Mouse (Mus musculus) brain, embryonic 14.5 days (tissue): ENCODE data around the gene Hoxd10. TPM values are rescaled to one million over a fixed set of nuclear protein-coding genes. Genes with fewer than 3 reads are reported as not detected.

ENCODE experiments used
- DNase-seq: peaks from one replicate; pipeline ENCODE4 v3.0.0-alpha.2; 2011; ENCODE audit warnings: low read depth
- CTCF ChIP-seq: fragments of 200-500 bp; IDR thresholded peaks from 2 replicates; pipeline ENCODE4 v1.5.1; 2012; ENCODE audit warnings: inconsistent platforms, mild to moderate bottlenecking, moderate library complexity, borderline replicate concordance; ENCODE audit not compliant: insufficient read depth, insufficient read length; ENCODE audit errors: extremely low read depth
- POLR2A ChIP-seq: fragments of 200-500 bp; IDR thresholded peaks from 2 replicates; pipeline ENCODE4 v1.6.1; 2012; ENCODE audit warnings: mild to moderate bottlenecking, inconsistent platforms, borderline replicate concordance; ENCODE audit not compliant: poor library complexity, insufficient read depth, insufficient read length, severe bottlenecking; ENCODE audit errors: extremely low read depth
- polyA plus RNA-seq: library from polyadenylated mRNA; depleted of rRNA; stranded (reverse); fragments of >200 nt; gene quantifications from 2 replicates; pipeline ENCODE4 v1.2.3, GENCODE M21; 2012

Hoxd10 gene
- polyA plus RNA-seq, 1 experiment: 0.04 TPM

DNA sequence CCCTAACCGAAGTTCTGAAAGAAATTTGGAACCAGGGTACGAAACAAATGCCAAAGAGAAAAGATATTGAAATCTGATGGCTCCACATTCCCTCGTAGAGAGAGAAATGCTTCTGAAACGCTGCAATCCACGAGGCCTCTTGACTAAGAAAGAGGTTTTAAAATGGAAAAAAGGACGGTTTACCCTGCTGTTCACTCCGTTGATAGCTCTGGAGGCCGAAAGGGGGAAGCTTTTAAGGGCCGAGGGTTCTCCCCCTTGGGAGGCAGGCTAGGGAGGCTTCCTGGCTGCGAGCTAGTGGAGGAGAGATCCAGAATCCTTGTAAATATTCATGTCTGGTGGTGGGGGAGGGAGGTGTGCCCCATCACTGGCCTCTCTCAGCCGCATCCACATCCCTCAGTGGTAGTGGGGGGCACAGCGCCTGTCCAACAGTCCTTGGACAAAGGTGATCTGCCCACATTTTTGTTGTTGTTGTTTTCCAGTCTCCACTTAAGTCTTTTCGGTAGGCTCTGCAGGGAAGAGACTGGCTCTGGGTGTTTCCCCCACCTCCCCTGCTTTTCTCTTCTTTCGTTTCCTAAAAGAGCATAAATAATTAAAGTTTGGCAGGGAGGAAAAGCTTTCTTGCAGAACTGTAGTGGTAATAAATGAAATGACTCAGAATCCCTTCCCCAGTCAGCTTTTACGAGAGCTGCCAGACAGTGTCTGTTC lies 12.7 kb upstream of the Hoxd10 start, which contains the start of gene Hoxd11:
Gene Hoxd11, plus strand, starts transcription at position 667 of the 705 bp plus-strand sequence.
- TF ChIP-seq CTCF: no peak
- no peak for TF ChIP-seq POLR2A
- no peak for DNase-seq

DNA sequence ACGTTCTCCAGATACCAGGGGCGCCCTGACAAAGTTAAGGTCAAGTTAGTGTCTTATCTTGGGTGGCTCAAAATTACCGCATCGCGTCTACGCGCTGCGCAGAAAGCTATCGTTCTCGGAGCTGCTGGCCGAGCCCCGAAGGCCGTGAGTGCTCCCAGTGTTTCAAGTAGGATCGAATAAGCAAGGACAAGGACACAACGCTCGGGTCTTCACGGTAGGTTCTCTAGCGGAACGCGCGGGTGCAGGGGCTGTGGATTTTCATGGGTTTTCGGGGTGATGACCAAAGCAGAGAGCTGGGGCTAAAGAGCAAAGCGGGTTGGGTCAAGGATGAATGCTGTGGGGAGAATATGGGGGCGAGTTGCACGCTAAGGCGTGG lies 12.1 kb upstream of the Hoxd10 start:
- no peak for TF ChIP-seq CTCF
- TF ChIP-seq POLR2A: no peak
- DNase-seq: no peak

DNA sequence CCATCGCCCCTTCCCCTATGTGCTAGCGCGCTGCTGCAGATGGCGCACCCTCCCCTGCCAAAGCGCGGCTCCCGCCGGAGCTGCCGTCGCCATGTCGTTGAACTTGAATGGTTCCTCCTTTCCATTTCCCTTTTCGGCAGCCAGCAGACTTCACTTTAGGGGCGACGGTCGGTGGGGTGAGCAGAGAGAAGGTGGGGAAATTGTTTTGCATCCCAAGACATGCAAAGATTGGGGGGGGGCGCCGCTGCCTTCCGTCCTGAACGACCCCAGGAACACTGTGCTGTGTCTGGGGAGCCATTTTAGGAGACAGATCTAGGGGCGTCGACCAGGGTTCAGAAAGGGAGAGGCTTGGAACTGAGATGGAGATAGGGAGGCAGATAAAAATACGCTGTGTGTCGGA lies 11.7 kb upstream of the Hoxd10 start:
- no peak for DNase-seq
- no peak for TF ChIP-seq POLR2A
- TF ChIP-seq CTCF: no peak

DNA sequence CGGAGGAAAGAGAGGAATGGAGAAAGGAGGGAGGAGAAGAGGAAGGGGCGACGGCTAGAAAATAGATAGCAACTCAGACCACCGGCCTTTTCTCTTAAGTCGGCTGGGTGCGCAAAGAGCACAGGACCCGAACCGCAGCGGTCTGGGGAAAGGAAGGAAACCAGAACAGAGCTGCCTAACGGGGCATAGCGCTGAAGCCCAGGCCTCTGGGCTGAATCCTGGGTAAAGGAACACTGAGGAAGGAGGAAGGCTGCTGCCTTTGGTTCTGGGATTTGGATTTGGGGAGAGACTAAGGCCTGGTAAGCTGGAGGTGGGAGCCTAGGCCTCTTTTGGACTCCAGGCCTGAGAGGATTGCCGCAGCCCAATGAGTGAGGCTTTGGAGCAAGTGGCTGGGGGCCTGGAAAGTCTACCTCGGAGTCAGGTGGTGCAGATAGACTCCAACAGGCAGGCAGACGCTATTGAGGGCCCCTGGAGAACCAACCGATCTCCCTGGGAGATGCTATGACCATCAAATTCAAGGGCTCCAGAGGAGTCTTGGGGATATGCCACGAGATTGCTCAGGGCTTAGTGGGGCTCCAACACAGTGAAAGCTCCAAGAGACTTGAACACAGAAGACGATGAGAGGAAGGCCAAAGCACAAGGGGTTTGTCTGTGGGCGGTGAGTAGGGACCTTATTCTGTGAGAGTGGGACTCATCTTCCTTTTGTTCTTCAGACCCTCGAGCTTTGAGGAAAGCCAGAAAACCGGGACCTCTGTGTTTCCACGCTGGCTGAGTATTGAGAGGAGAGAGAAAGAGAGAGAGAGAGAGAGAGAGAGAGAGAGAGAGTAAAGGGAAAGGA lies 10.9 kb upstream of the Hoxd10 start:
- no peak for DNase-seq
- TF ChIP-seq CTCF (no peak), POLR2A (no peak)

- TF ChIP-seq CTCF: no peak
- TF ChIP-seq POLR2A: no peak
These were observed 9.9 kb upstream of the Hoxd10 start for GRCm38 (mm10) chr2:74681594-74682531.

GRCm38 (mm10) chr2:74682796-74683195 lies 8.9 kb upstream of the Hoxd10 start:
- TF ChIP-seq POLR2A (no peak), CTCF (no peak)
- DNase-seq: no peak

More at GRCm38 (mm10) chr2:74681594-74682531, 9.9 kb upstream of the Hoxd10 start:
- DNase-seq: no peak

DNA sequence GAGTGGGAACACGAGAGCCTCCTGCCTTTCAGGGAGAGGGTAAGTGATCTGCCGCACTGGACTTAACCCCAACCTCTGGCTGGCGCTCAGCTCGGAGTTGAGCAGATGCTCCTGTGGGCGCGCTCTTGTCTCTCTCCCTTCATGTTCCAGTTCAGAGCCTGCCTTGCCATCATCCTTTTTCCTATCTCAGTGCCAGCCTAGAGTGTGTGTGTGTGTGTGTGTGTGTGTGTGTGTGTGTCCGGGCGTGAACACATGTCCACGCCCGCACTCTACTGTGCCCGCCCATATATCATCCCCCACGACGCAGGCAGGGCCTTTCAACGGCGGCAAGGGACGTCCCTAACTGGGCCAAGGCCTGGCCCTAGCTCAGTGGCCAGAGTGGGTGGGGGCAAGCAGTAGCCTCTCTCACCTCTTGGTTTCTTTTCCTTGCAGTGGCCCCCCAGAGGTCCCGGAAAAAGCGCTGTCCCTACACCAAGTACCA lies 8.2 kb upstream of the Hoxd10 start:
- TF ChIP-seq POLR2A (no peak), CTCF (no peak)

GRCm38 (mm10) chr2:74684106-74684505 lies 7.6 kb upstream of the Hoxd10 start:
- DNase-seq: no peak
- TF ChIP-seq POLR2A (no peak), CTCF (no peak)

More for the DNA sequence above, 8.2 kb upstream of the Hoxd10 start:
- no peak for DNase-seq

GRCm38 (mm10) chr2:74685059-74685603 lies 6.6 kb upstream of the Hoxd10 start:
- no peak for DNase-seq
- TF ChIP-seq POLR2A: no peak
- no peak for TF ChIP-seq CTCF

GRCm38 (mm10) chr2:74686301-74686987 lies 5.3 kb upstream of the Hoxd10 start:
- peak; percentile 93 for DNase-seq
- TF ChIP-seq POLR2A (no peak), CTCF (peak; percentile 67; the same call in 1 of the 2 replicates)
